13 mouse cellular contexts compared by ENCODE assay signal in the genomic region with DNA sequence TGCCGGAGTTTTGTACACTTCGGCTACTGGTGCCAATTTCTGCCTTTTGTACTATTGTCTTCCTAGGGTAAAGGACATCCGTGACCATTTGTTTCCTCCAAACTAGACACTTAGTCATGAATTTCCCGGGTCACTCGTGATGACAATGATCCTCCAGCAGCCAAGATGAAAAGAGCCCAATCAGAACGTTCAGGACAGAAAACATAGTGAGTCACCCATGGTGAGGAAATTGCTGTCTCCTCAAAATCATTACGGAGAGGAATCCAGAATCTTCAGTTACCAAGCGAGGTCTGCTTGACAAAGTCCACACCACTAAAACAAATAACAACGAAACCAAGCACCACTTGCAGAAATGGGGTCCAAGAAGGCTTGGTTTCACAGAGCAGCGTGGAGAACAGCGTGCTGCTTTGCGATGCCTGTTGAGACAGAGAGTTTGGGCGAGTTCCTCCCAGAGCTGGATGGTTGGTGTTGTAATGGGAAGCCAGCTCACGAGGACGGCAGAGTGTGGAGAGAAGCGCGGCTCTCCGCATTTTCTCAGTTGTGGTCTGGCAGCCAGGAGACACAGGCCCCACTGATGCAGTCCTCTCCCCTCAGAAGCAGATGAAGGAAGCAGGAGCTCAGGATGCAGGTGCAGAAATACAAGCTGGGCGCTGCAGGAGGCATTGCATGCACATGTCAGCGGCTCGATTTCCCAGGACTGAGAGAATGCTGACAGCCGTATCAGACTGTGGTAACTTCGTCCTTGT.
DNase-seq lines count a peak whose midpoint lies in the region; ATAC-seq lines count a peak whose summit lies in the region.
"Had no signal": no experiment of that assay in that cellular context is flagged by ENCODE, and none has a peak within 500 bp of the region (broad histone marks: within the 10 kb centered on the region; RNA-seq: fewer than 3 reads in every experiment).

No protein-coding gene starts in this region.

- H3K27me3 ChIP-seq in kidney, embryonic 15.5 days, result no peaks in the 10 kb centered on the region
- no peaks in the 10 kb centered on the region for H3K27me3 ChIP-seq in midbrain, embryonic 10.5 days (ENCODE audit: low read depth, poor library complexity, severe bottlenecking)
- H3K27me3 ChIP-seq: hindbrain, embryonic 15.5 days; midbrain, embryonic 15.5 days had no signal

- no peaks in the 10 kb centered on the region for H3K4me1 ChIP-seq in kidney, embryonic 15.5 days
- H3K4me1 ChIP-seq in midbrain, embryonic 10.5 days, result no peaks in the 10 kb centered on the region
- H3K4me1 ChIP-seq: forebrain, embryonic 10.5 days; hindbrain, embryonic 15.5 days; midbrain, embryonic 15.5 days had no signal

- no peaks in the 10 kb centered on the region for H3K36me3 ChIP-seq in kidney, embryonic 15.5 days
- H3K36me3 ChIP-seq in midbrain, embryonic 10.5 days, result no peaks in the 10 kb centered on the region
- H3K36me3 ChIP-seq: forebrain, embryonic 10.5 days; G1E; hindbrain, embryonic 15.5 days; midbrain, embryonic 15.5 days had no signal

- DNase-seq in kidney, adult 9 months, result peak; percentile 27
- DNase-seq in adrenal gland, adult 2 months, result peak; percentile 66
- peak; percentile 26 for DNase-seq in gastrocnemius, postnatal 25 days
- no peak for DNase-seq in midbrain, embryonic 10.5 days (ENCODE audit: low spot score)
- DNase-seq in embryo, embryonic 10 days (ENCODE audit: low spot score), result no peak
- no peak for DNase-seq in layer of hippocampus, postnatal 36 days
- DNase-seq: right cerebral cortex, postnatal 25 days had no signal

- H3K4me3 ChIP-seq in kidney, embryonic 15.5 days (replicated peaks), result no peak overlapping the region
- H3K4me3 ChIP-seq in midbrain, embryonic 10.5 days, result no peak overlapping the region
- H3K4me3 ChIP-seq: forebrain, embryonic 10.5 days; hindbrain, embryonic 15.5 days; midbrain, embryonic 15.5 days had no signal

- no peaks in the 10 kb centered on the region for H3K9me3 ChIP-seq in kidney, embryonic 15.5 days (replicated peaks)
- no peaks in the 10 kb centered on the region for H3K9me3 ChIP-seq in midbrain, embryonic 10.5 days (replicated peaks)
- H3K9me3 ChIP-seq: forebrain, embryonic 10.5 days; G1E; hindbrain, embryonic 15.5 days; midbrain, embryonic 15.5 days had no signal

- no peak overlapping the region for H3K4me2 ChIP-seq in kidney, embryonic 15.5 days
- H3K4me2 ChIP-seq: hindbrain, embryonic 15.5 days; midbrain, embryonic 15.5 days had no signal

- 55% methylated on average over 23 of the region's 23 CpGs for WGBS in kidney, embryonic 15.5 days
- WGBS in midbrain, embryonic 10.5 days, result 82% methylated on average over 23 of the region's 23 CpGs

- no peak for ATAC-seq in kidney, embryonic 15.5 days (replicated peaks; ENCODE audit: low FRiP score)
- peak; percentile 91 for ATAC-seq in megakaryocyte, adult 5-6 weeks (ENCODE audit: poor library complexity, severe bottlenecking)
- ATAC-seq: midbrain, embryonic 15.5 days had no signal

- H3K27ac ChIP-seq in kidney, embryonic 15.5 days, result no peak overlapping the region
- H3K27ac ChIP-seq in midbrain, embryonic 10.5 days (replicated peaks), result no peak overlapping the region
- H3K27ac ChIP-seq: forebrain, embryonic 10.5 days; hindbrain, embryonic 15.5 days; midbrain, embryonic 15.5 days had no signal

- H3K9ac ChIP-seq in kidney, embryonic 15.5 days, result no peak overlapping the region
- H3K9ac ChIP-seq: hindbrain, embryonic 15.5 days; midbrain, embryonic 15.5 days had no signal

Comparison
In these comparisons a context has a peak if more than half of its experiments do, and no peak if none do; other contexts are left out.
1. DNase-seq: peak in kidney, adult 9 months (single experiment), adrenal gland, adult 2 months (single experiment) and gastrocnemius, postnatal 25 days (single experiment); none in midbrain, embryonic 10.5 days (single experiment), embryo, embryonic 10 days (single experiment) and layer of hippocampus, postnatal 36 days (0 of 2).